Mouse (Mus musculus) forebrain, embryonic 12.5 days (tissue): ENCODE measurements at regions not wholly inside any gene's neighbourhood (a gene's known extent, or its start where the extent isn't known, plus 50 kb on each side); places are given as distances from the start of the nearest gene placed in this dataset.

ENCODE experiments used
- ATAC-seq: fragments of 200-750 bp; cut with Nextera tagmentation; 2 replicates; pipeline ENCODE4 v1.8.0; 2017; ENCODE audit warnings: moderate TSS enrichment; ENCODE audit not compliant: low FRiP score
- H3K27ac ChIP-seq: fragments of 300-500 bp; sonication (generic); 2 replicates; pipeline ENCODE4 v1.5.1; 2016; ENCODE audit warnings: mild to moderate bottlenecking
- H3K27me3 ChIP-seq: fragments of 300-500 bp; sonication (generic); 2 replicates; pipeline ENCODE4 v1.6.1; 2016; ENCODE audit warnings: mild to moderate bottlenecking
- H3K36me3 ChIP-seq: fragments of 300-500 bp; sonication (generic); replicated peaks from 2 replicates; pipeline ENCODE4 v1.6.1; 2016; ENCODE audit warnings: mild to moderate bottlenecking
- H3K4me1 ChIP-seq: fragments of 300-500 bp; sonication (generic); 2 replicates; pipeline ENCODE4 v1.6.1; 2016
- H3K4me2 ChIP-seq: fragments of 300-500 bp; sonication (generic); 2 replicates; pipeline ENCODE4 v1.6.1; 2016; ENCODE audit warnings: mild to moderate bottlenecking, moderate library complexity
- H3K4me3 ChIP-seq: fragments of 300-500 bp; sonication (generic); replicated peaks from 2 replicates; pipeline ENCODE4 v1.5.1; 2016; ENCODE audit warnings: mild to moderate bottlenecking
- H3K9ac ChIP-seq: fragments of 300-500 bp; sonication (generic); 2 replicates; pipeline ENCODE4 v1.6.1; 2016; ENCODE audit warnings: mild to moderate bottlenecking
- H3K9me3 ChIP-seq: fragments of 300-500 bp; sonication (generic); 2 replicates; pipeline ENCODE4 v1.6.1; 2016
- WGBS: fragments of 180-500 bp; shearing (Covaris S2); methylation state at CpG from one replicate; pipeline ENCODE4 v1.1.7; 2016; 5-methylcytosine and 5-hydroxymethylcytosine counted together

- no peaks in the 10 kb centered on the region for H3K27me3 ChIP-seq
- no peak for ATAC-seq
- 94% methylated on average over 6 of the region's 6 CpGs for WGBS
- no peaks in the 10 kb centered on the region for H3K36me3 ChIP-seq
- H3K9ac ChIP-seq = no peak overlapping the region
- H3K4me1 ChIP-seq = no peaks in the 10 kb centered on the region
- no peaks in the 10 kb centered on the region for H3K9me3 ChIP-seq
- no peak overlapping the region for H3K4me2 ChIP-seq
- H3K27ac ChIP-seq = no peak overlapping the region
- no peak overlapping the region for H3K4me3 ChIP-seq
These were observed 62.2 kb downstream of the Ttc32 start for GRCm38 (mm10) chr12:9091951-9092350.

DNA sequence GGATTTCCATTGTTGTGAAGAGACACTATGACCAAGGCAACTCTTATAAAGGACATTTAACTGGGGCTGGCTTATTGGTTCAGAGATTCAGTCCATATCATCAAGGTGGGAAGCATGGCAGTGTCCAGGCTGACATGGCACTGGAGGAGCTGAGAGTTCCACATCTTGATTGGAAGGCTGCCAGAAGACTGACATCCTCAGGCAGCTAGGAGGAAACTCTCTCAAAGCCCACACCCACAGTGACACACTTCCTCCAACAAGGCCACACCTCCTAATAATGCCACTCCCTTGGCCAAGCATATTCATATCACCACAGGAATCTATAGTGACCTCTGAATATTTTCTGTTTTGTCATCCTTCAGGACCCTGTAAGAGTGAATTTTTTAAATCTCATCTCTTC, 65.3 kb downstream of the Ttc32 start:
- H3K36me3 ChIP-seq = no peaks in the 10 kb centered on the region
- no peak overlapping the region for H3K4me2 ChIP-seq
- H3K27me3 ChIP-seq = no peaks in the 10 kb centered on the region
- no peaks in the 10 kb centered on the region for H3K9me3 ChIP-seq
- no peak overlapping the region for H3K9ac ChIP-seq
- ATAC-seq = no peak
- H3K4me1 ChIP-seq = no peaks in the 10 kb centered on the region
- no peak overlapping the region for H3K27ac ChIP-seq
- no peak overlapping the region for H3K4me3 ChIP-seq

DNA sequence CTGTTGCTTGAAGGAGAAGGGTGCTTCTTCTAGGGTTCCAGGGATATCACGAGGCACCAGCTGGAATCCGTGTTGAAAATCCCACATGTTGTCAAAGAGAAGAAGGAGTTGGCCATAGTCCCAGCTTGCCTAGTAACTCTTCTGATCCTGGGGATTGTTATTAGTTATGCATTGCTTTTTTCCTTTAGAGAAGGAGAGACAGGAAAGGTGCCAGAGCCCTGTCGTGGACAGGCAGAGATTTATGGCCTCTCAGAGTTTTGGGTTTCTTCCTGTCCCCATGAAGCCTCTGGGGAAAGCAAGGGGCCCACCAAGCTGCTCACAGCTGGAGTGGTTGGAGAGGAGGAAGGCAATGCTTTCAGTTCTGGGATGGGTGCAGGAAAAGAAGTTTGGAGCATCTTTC, 76.6 kb downstream of the Ttc32 start:
- no peaks in the 10 kb centered on the region for H3K36me3 ChIP-seq
- H3K27ac ChIP-seq = no peak overlapping the region
- no peak for ATAC-seq
- no peak overlapping the region for H3K4me2 ChIP-seq
- no peak overlapping the region for H3K9ac ChIP-seq
- no peaks in the 10 kb centered on the region for H3K27me3 ChIP-seq
- H3K9me3 ChIP-seq = no peaks in the 10 kb centered on the region
- no peaks in the 10 kb centered on the region for H3K4me1 ChIP-seq
- no peak overlapping the region for H3K4me3 ChIP-seq
- WGBS = 64% methylated on average over 3 of the region's 3 CpGs

DNA sequence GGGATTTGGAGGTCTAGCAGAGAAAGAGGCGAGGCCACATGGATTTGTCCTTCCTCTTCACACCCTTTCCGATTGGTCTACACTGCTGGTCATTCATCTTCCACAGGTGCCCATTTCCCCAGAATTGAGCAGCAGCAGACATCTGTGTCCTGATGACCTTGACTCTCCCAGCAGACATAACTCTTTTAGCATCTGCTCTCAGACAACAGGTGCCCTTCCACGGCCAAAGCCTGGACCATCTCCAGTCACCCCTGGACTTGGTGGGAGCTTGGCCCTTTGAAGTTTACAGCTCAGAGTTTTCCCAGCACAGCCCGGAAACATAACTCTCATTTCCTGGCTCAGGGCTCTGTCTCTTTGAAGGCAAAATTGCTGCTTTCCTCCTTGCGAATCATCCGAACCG, 80.0 kb downstream of the Ttc32 start:
- H3K27ac ChIP-seq = no peak overlapping the region
- 92% methylated on average over 7 of the region's 7 CpGs for WGBS

DNA sequence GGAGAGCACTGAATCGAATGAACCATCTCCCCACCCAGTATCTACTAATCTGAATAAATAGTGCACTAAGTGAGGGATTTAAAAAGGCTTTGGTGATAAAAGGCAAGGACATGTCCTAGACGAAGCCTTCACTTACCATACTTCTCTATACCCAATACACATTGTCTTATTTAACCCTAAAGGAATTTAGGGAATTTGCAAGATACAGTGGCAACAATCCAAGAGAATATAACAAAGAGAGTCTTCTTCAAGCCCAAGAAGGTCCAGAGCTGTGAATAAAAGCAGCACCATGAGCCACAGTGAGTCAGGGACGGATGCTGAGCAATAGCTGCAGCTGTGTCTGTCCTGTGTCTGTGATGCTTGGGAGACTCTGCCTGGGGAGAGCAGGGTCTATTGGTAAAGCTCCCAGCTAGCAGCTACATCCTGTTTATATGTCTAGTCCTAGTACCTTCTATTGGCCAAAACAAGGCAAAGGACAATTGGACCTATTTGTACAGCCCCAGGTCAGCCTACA, 82.4 kb downstream of the Ttc32 start:
- WGBS = 79% methylated on average over 3 of the region's 3 CpGs
- Histone ChIP-seq H3K27ac (no peak overlapping the region), H3K4me3 (no peak overlapping the region), H3K27me3 (no peaks in the 10 kb centered on the region), H3K4me1 (no peaks in the 10 kb centered on the region), H3K36me3 (no peaks in the 10 kb centered on the region), H3K9me3 (no peaks in the 10 kb centered on the region), H3K9ac (no peak overlapping the region), H3K4me2 (no peak overlapping the region)
- ATAC-seq = no peak

More for the DNA sequence above, 80.0 kb downstream of the Ttc32 start:
- Histone ChIP-seq H3K36me3 (no peaks in the 10 kb centered on the region), H3K4me2 (no peak overlapping the region), H3K27me3 (no peaks in the 10 kb centered on the region), H3K9me3 (no peaks in the 10 kb centered on the region), H3K4me1 (no peaks in the 10 kb centered on the region), H3K4me3 (no peak overlapping the region), H3K9ac (no peak overlapping the region)
- ATAC-seq = no peak

DNA sequence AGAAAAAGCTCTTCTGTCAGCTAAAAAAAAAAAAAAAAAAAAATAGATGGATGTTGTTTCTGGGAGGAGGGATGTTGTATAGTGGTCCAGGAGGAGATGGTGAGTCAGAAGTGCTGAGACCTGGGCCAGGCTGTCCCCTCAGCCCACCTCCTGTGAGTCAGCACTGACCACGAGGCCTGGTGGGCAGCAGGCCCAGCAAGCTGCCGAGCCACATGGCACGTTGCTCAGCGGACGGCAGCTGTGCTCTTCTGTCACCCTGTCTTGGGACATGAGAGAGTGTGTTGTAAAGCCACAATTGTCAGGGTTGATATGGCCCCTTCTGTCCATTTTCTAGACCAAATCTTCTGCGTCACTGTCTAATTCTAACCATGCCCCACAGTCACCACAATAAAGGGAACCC, 83.9 kb downstream of the Ttc32 start:
- no peak for ATAC-seq
- WGBS = 82% methylated on average over 6 of the region's 6 CpGs
- no peak overlapping the region for H3K4me3 ChIP-seq

GRCm38 (mm10) chr12:9114061-9114460, 84.3 kb downstream of the Ttc32 start:
- 90% methylated on average over 1 of the region's 1 CpGs for WGBS

More for the DNA sequence above, 83.9 kb downstream of the Ttc32 start:
- H3K4me1 ChIP-seq = no peaks in the 10 kb centered on the region
- no peaks in the 10 kb centered on the region for H3K27me3 ChIP-seq
- H3K9me3 ChIP-seq = no peaks in the 10 kb centered on the region
- H3K36me3 ChIP-seq = no peaks in the 10 kb centered on the region
- H3K9ac ChIP-seq = no peak overlapping the region
- H3K27ac ChIP-seq = no peak overlapping the region
- no peak overlapping the region for H3K4me2 ChIP-seq

DNA sequence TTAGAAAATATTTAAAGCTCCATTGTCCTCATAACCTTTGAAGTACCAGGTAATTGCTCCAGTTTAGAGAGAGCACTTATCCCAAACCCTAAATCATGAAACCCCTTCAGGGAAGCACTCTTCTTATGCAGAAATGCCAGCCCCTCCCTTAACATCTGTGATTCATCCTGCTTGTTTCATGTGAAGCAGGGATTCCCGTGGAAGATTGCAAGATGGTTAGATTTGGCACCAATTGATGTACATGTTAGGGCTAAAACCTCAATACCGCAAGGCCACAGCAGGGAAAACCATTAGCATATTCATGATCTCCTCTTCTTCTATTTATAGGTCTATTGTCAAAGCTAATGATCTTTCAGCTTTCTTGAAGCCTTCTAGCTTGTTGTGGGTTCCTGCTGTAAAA, 88.8 kb downstream of the Ttc32 start:
- 40% methylated on average over 2 of the region's 2 CpGs for WGBS
- H3K9ac ChIP-seq = no peak overlapping the region
- no peaks in the 10 kb centered on the region for H3K36me3 ChIP-seq
- H3K27ac ChIP-seq = no peak overlapping the region
- H3K27me3 ChIP-seq = no peaks in the 10 kb centered on the region
- H3K4me3 ChIP-seq = no peak overlapping the region
- H3K9me3 ChIP-seq = no peaks in the 10 kb centered on the region
- no peaks in the 10 kb centered on the region for H3K4me1 ChIP-seq
- no peak overlapping the region for H3K4me2 ChIP-seq
- no peak for ATAC-seq

More at GRCm38 (mm10) chr12:9114061-9114460, 84.3 kb downstream of the Ttc32 start:
- no peak overlapping the region for H3K9ac ChIP-seq
- no peak overlapping the region for H3K4me2 ChIP-seq
- no peaks in the 10 kb centered on the region for H3K9me3 ChIP-seq
- no peaks in the 10 kb centered on the region for H3K4me1 ChIP-seq
- no peak overlapping the region for H3K27ac ChIP-seq
- H3K36me3 ChIP-seq = no peaks in the 10 kb centered on the region
- H3K27me3 ChIP-seq = no peaks in the 10 kb centered on the region
- no peak overlapping the region for H3K4me3 ChIP-seq
- no peak for ATAC-seq

DNA sequence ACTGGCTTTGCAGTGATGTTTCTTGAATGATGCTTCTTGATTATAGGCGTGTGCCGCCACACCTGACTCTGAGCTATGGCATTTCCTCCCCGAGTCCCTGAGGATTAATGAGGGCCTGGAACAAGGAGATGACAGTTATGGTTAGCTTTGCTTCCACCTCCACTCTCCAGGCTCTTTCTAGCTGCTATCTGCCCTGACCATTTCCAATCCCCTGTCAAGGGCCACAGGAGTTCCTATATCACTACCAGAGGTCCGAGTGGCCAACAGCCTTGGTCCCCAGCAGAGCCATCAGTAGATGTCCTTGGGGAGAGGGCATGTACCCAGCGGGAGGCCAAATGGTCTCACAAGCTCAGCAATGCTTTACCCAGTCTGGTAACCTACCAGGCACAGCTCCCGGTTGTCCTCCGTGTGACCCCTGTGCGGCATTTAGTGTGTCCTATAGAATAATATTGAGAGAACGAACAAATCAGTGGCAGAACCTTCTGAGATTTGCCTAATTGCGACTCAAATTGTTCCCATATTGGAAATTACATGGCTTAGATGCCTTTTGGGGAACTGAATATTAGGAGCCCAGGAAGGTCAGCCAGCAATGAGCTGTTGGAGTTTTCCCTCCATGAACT, 98.2 kb downstream of the Ttc32 start:
- no peak overlapping the region for H3K27ac ChIP-seq
- no peaks in the 10 kb centered on the region for H3K27me3 ChIP-seq
- ATAC-seq = no peak
- no peak overlapping the region for H3K4me3 ChIP-seq
- no peaks in the 10 kb centered on the region for H3K9me3 ChIP-seq
- WGBS = 84% methylated on average over 10 of the region's 10 CpGs
- no peaks in the 10 kb centered on the region; the same call in 1 of the 2 replicates for H3K4me1 ChIP-seq
- no peaks in the 10 kb centered on the region for H3K36me3 ChIP-seq
- no peak overlapping the region for H3K4me2 ChIP-seq
- H3K9ac ChIP-seq = no peak overlapping the region

DNA sequence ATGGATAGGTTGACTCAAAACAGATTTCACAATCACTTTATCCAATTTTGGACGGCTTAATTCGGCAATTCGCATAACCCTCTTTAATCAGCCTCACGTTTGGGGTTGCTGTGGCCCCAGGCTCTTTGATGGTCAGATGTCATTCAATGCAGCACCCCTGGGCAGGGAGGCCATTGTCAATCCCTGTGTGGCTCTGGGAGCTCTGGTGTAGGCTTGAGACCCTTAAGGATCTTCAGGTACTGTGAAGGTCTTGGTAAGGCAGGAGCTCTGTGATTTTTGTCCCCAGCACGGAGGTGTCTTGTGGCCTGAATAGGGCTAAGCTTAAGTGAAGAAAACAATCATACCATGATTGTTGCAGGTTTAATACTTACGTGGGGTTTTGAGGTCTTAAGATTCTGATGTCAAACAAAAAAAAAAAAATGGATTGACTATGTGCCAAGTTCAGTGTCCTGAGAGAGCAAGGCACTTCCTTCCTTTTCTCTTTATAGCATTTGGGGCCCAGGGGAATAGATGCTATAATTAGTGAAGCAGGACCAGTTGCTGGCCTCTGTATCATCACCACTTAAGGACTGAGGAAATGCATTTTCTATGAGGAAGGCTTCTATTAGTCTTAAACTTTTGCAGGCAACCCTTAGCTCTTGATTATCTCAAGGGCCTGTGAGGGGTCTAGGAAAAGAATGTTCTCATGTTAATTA, 98.9 kb downstream of the Ttc32 start:
- no peaks in the 10 kb centered on the region for H3K27me3 ChIP-seq
- ATAC-seq = no peak
- H3K4me1 ChIP-seq = no peaks in the 10 kb centered on the region; the same call in 1 of the 2 replicates
- H3K4me3 ChIP-seq = no peak overlapping the region
- H3K36me3 ChIP-seq = no peaks in the 10 kb centered on the region
- no peak overlapping the region for H3K27ac ChIP-seq
- no peak overlapping the region for H3K4me2 ChIP-seq
- H3K9ac ChIP-seq = no peak overlapping the region
- no peaks in the 10 kb centered on the region for H3K9me3 ChIP-seq
- 66% methylated on average over 6 of the region's 6 CpGs for WGBS

DNA sequence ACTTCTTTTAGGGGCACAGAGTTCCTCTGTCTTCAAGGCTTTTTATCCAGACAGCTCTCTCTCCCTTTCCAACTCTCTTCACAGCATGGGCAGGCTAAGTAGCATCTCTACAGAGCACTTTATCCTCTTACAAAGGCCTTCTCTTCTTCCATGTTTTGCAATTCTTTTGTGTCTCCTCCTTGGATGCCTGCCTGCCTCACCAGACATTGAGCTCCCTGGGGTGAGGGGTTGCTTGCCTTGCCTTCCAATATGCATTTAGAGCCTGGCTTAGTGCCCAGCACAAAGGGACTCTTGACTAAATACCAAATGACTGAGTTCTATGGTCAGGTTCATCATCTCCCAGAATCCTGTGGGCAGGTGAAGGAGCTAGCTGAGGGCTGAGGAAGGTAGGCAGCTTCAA, 102.8 kb downstream of the Ttc32 start:
- no peaks in the 10 kb centered on the region for H3K36me3 ChIP-seq
- no peak overlapping the region for H3K9ac ChIP-seq
- H3K4me2 ChIP-seq = no peak overlapping the region
- H3K9me3 ChIP-seq = no peaks in the 10 kb centered on the region
- no peaks in the 10 kb centered on the region for H3K27me3 ChIP-seq
- ATAC-seq = no peak
- H3K27ac ChIP-seq = no peak overlapping the region
- no peaks in the 10 kb centered on the region; the same call in 1 of the 2 replicates for H3K4me1 ChIP-seq
- no peak overlapping the region for H3K4me3 ChIP-seq

- no peak overlapping the region for H3K9ac ChIP-seq
- no peak overlapping the region for H3K27ac ChIP-seq
- H3K9me3 ChIP-seq = no peaks in the 10 kb centered on the region
- no peaks in the 10 kb centered on the region; the same call in 1 of the 2 replicates for H3K4me1 ChIP-seq
- no peaks in the 10 kb centered on the region for H3K36me3 ChIP-seq
- no peaks in the 10 kb centered on the region for H3K27me3 ChIP-seq
- 89% methylated on average over 7 of the region's 7 CpGs for WGBS
- no peak for ATAC-seq
- H3K4me2 ChIP-seq = no peak overlapping the region
- no peak overlapping the region for H3K4me3 ChIP-seq
These were observed 104.4 kb downstream of the Ttc32 start for GRCm38 (mm10) chr12:9133890-9134870.
